Mouse (Mus musculus): Measurements from ENCODE around the gene Mark3. TPM values are rescaled to one million over a fixed set of nuclear protein-coding genes. Genes with fewer than 3 reads are reported as not detected.
A peak's percentile ranks its signal among the peaks of the same experiment; 100 is the strongest.

Mark3 gene
- polyA plus RNA-seq, 1 experiment from 2014 or later = 25.7 TPM

GRCm38 (mm10) chr12:111560286-111560685 is 14.0 kb upstream of the Mark3 start:
- Histone ChIP-seq H3K4me3 (no peak overlapping the region), H3K27me3 (replicated peaks) (no peaks in the 10 kb centered on the region), H3K36me3 (no peaks in the 10 kb centered on the region), H3K4me1 (peaks cover 24% of the 10 kb centered on the region), H3K4me2 (peak overlapping the region; percentile 58; the same call in 1 of the 2 replicates), H3K27ac (replicated peaks) (no peak overlapping the region), H3K9ac (0 out of 2 replicates have a peak overlapping the region, but pooled peaks have one; percentile 56), H3K9me3 (no peaks in the 10 kb centered on the region)
- 68% methylated on average over 5 of the region's 5 CpGs for WGBS
- no peak for ATAC-seq (ENCODE audit: extremely low read depth, insufficient number of reproducible peaks, low FRiP score, low TSS enrichment)

- WGBS = 23% methylated on average over 4 of the region's 4 CpGs
- ATAC-seq (ENCODE audit: extremely low read depth, insufficient number of reproducible peaks, low FRiP score, low TSS enrichment) = no peak
- H3K9me3 ChIP-seq = no peaks in the 10 kb centered on the region
- peaks cover 24% of the 10 kb centered on the region for H3K4me1 ChIP-seq
- H3K36me3 ChIP-seq = no peaks in the 10 kb centered on the region
- no peak overlapping the region for H3K4me3 ChIP-seq
- peak overlapping the region; percentile 40; the same call in 1 of the 2 replicates for H3K9ac ChIP-seq
- H3K27me3 ChIP-seq (replicated peaks) = no peaks in the 10 kb centered on the region
- peak overlapping the region; percentile 26 for H3K4me2 ChIP-seq
- H3K27ac ChIP-seq (replicated peaks) = peak overlapping the region; percentile 74
Observed at GRCm38 (mm10) chr12:111562276-111562814, 12.0 kb upstream of the Mark3 start.

GRCm38 (mm10) chr12:111563076-111563629 is 11.2 kb upstream of the Mark3 start:
- no peak overlapping the region for H3K4me3 ChIP-seq
- no peaks in the 10 kb centered on the region for H3K9me3 ChIP-seq
- no peaks in the 10 kb centered on the region for H3K27me3 ChIP-seq (replicated peaks)
- ATAC-seq (ENCODE audit: extremely low read depth, insufficient number of reproducible peaks, low FRiP score, low TSS enrichment) = no peak
- H3K4me1 ChIP-seq = peaks cover 24% of the 10 kb centered on the region
- WGBS = 31% methylated on average over 5 of the region's 5 CpGs
- no peak overlapping the region for H3K9ac ChIP-seq
- H3K27ac ChIP-seq (replicated peaks) = peak overlapping the region; percentile 74
- no peak overlapping the region for H3K4me2 ChIP-seq
- no peaks in the 10 kb centered on the region for H3K36me3 ChIP-seq

GRCm38 (mm10) chr12:111565363-111565762 is 9.0 kb upstream of the Mark3 start:
- Histone ChIP-seq H3K27ac (replicated peaks) (no peak overlapping the region), H3K4me3 (no peak overlapping the region), H3K4me2 (no peak overlapping the region), H3K9ac (no peak overlapping the region), H3K9me3 (no peaks in the 10 kb centered on the region), H3K36me3 (no peaks in the 10 kb centered on the region), H3K27me3 (replicated peaks) (no peaks in the 10 kb centered on the region), H3K4me1 (peaks cover 21% of the 10 kb centered on the region)
- WGBS = 73% methylated on average over 5 of the region's 5 CpGs
- no peak for ATAC-seq (ENCODE audit: extremely low read depth, insufficient number of reproducible peaks, low FRiP score, low TSS enrichment)

GRCm38 (mm10) chr12:111568836-111569235 is 5.5 kb upstream of the Mark3 start:
- H3K4me3 ChIP-seq = no peak overlapping the region
- no peaks in the 10 kb centered on the region for H3K9me3 ChIP-seq
- peaks cover 15% of the 10 kb centered on the region for H3K4me1 ChIP-seq
- H3K9ac ChIP-seq = 0 out of 2 replicates have a peak overlapping the region, but pooled peaks have one; percentile 50
- no peaks in the 10 kb centered on the region for H3K27me3 ChIP-seq (replicated peaks)
- 0 out of 2 replicates have a peak, but pooled peaks have one; percentile 31 for ATAC-seq (ENCODE audit: extremely low read depth, insufficient number of reproducible peaks, low FRiP score, low TSS enrichment)
- WGBS = 41% methylated on average over 11 of the region's 11 CpGs
- no peaks in the 10 kb centered on the region for H3K36me3 ChIP-seq
- no peak overlapping the region for H3K27ac ChIP-seq (replicated peaks)
- H3K4me2 ChIP-seq = peak overlapping the region; percentile 22; the same call in 1 of the 2 replicates

GRCm38 (mm10) chr12:111572406-111572805 is 1.9 kb upstream of the Mark3 start:
- no peaks in the 10 kb centered on the region for H3K36me3 ChIP-seq
- no peak overlapping the region for H3K27ac ChIP-seq (replicated peaks)
- no peaks in the 10 kb centered on the region for H3K9me3 ChIP-seq
- no peak overlapping the region for H3K9ac ChIP-seq
- no peak for ATAC-seq (ENCODE audit: extremely low read depth, insufficient number of reproducible peaks, low FRiP score, low TSS enrichment)
- H3K4me3 ChIP-seq = no peak overlapping the region
- no peak overlapping the region for H3K4me2 ChIP-seq
- no peaks in the 10 kb centered on the region for H3K27me3 ChIP-seq (replicated peaks)
- 62% methylated on average over 7 of the region's 7 CpGs for WGBS
- peaks cover 33% of the 10 kb centered on the region for H3K4me1 ChIP-seq

GRCm38 (mm10) chr12:111573315-111573714 is 1.0 kb upstream of the Mark3 start:
- Histone ChIP-seq H3K27ac (replicated peaks) (no peak overlapping the region), H3K4me3 (peak overlapping the region; percentile 100), H3K36me3 (no peaks in the 10 kb centered on the region), H3K4me2 (peak overlapping the region; percentile 89), H3K4me1 (peaks cover 33% of the 10 kb centered on the region), H3K9me3 (no peaks in the 10 kb centered on the region), H3K9ac (peak overlapping the region; percentile 77), H3K27me3 (replicated peaks) (no peaks in the 10 kb centered on the region)
- ATAC-seq (ENCODE audit: extremely low read depth, insufficient number of reproducible peaks, low FRiP score, low TSS enrichment) = no peak
- 46% methylated on average over 6 of the region's 6 CpGs for WGBS

GRCm38 (mm10) chr12:111574887-111575838 is 840 bp downstream of the Mark3 start:
- WGBS = under 1% methylated on average over 58 of the region's 58 CpGs
- Histone ChIP-seq H3K4me2 (peak overlapping the region; percentile 89), H3K27ac (replicated peaks) (peak overlapping the region; percentile 96), H3K27me3 (replicated peaks) (no peaks in the 10 kb centered on the region), H3K4me3 (peak overlapping the region; percentile 100), H3K36me3 (no peaks in the 10 kb centered on the region), H3K9ac (peak overlapping the region; percentile 100), H3K9me3 (no peaks in the 10 kb centered on the region), H3K4me1 (peaks cover 28% of the 10 kb centered on the region)
- ATAC-seq (ENCODE audit: extremely low read depth, insufficient number of reproducible peaks, low FRiP score, low TSS enrichment) = peak; percentile 45; the same call in 1 of the 2 replicates

GRCm38 (mm10) chr12:111583058-111583457 is 8.7 kb downstream of the Mark3 start:
- Histone ChIP-seq H3K27me3 (replicated peaks) (no peaks in the 10 kb centered on the region), H3K4me3 (no peak overlapping the region), H3K4me2 (no peak overlapping the region), H3K36me3 (no peaks in the 10 kb centered on the region), H3K9me3 (no peaks in the 10 kb centered on the region), H3K9ac (no peak overlapping the region), H3K4me1 (peaks cover 34% of the 10 kb centered on the region), H3K27ac (replicated peaks) (no peak overlapping the region)
- WGBS = 92% methylated on average over 1 of the region's 1 CpGs
- no peak for ATAC-seq (ENCODE audit: extremely low read depth, insufficient number of reproducible peaks, low FRiP score, low TSS enrichment)

GRCm38 (mm10) chr12:111584401-111584800 is 10.1 kb downstream of the Mark3 start:
- Histone ChIP-seq H3K9ac (no peak overlapping the region), H3K9me3 (no peaks in the 10 kb centered on the region), H3K4me1 (peaks cover 39% of the 10 kb centered on the region), H3K4me3 (no peak overlapping the region), H3K27ac (replicated peaks) (no peak overlapping the region), H3K4me2 (no peak overlapping the region), H3K36me3 (no peaks in the 10 kb centered on the region), H3K27me3 (replicated peaks) (no peaks in the 10 kb centered on the region)
- WGBS = 88% methylated on average over 1 of the region's 1 CpGs
- ATAC-seq (ENCODE audit: extremely low read depth, insufficient number of reproducible peaks, low FRiP score, low TSS enrichment) = no peak

- H3K4me2 ChIP-seq = no peak overlapping the region
- H3K9me3 ChIP-seq = no peaks in the 10 kb centered on the region
- 69% methylated on average over 12 of the region's 12 CpGs for WGBS
- no peak overlapping the region for H3K9ac ChIP-seq
- no peaks in the 10 kb centered on the region for H3K27me3 ChIP-seq (replicated peaks)
- H3K27ac ChIP-seq (replicated peaks) = no peak overlapping the region
- peaks cover 31% of the 10 kb centered on the region for H3K4me1 ChIP-seq
- no peak for ATAC-seq (ENCODE audit: extremely low read depth, insufficient number of reproducible peaks, low FRiP score, low TSS enrichment)
- H3K4me3 ChIP-seq = no peak overlapping the region
- H3K36me3 ChIP-seq = 0 out of 2 replicates have a peak, but pooled peaks cover 5% of the 10 kb centered on the region
Observed at GRCm38 (mm10) chr12:111587252-111587651, 12.9 kb downstream of the Mark3 start.
